Mouse (Mus musculus) liver, postnatal 0 days (tissue): ENCODE data around the gene Zfyve27. TPM values are rescaled to one million over a fixed set of nuclear protein-coding genes. Genes with fewer than 3 reads are reported as not detected.
A peak's percentile ranks its signal among the peaks of the same experiment; 100 is the strongest.

Source experiments
- ATAC-seq: fragments of 200-750 bp; cut with Nextera tagmentation; 2 replicates; pipeline ENCODE4 v1.8.0; 2017; ENCODE audit warnings: mild to moderate bottlenecking, moderate library complexity
- DNase-seq: peaks from one replicate; pipeline ENCODE4 v3.0.0-alpha.2; 2016
- H3K27ac ChIP-seq: fragments of 300-500 bp; sonication (generic); 2 replicates; pipeline ENCODE4 v1.5.1; 2014; ENCODE audit warnings: antibody characterized with exemption, moderate library complexity, mild to moderate bottlenecking, low read depth
- H3K27me3 ChIP-seq: fragments of 300-500 bp; sonication (generic); 2 replicates; pipeline ENCODE4 v1.6.1; 2014; ENCODE audit warnings: low read length, control low read depth, mixed read lengths; ENCODE audit not compliant: insufficient read depth
- H3K36me3 ChIP-seq: fragments of 300-500 bp; sonication (generic); replicated peaks from 2 replicates; pipeline ENCODE4 v1.6.1; 2014; ENCODE audit warnings: mild to moderate bottlenecking, control low read depth, low read length, moderate library complexity, mixed read lengths; ENCODE audit not compliant: insufficient read depth
- H3K4me1 ChIP-seq: fragments of 300-500 bp; sonication (generic); 2 replicates; pipeline ENCODE4 v1.6.1; 2014; ENCODE audit warnings: antibody characterized with exemption, mild to moderate bottlenecking, control low read depth; ENCODE audit not compliant: insufficient read depth
- H3K4me2 ChIP-seq: fragments of 300-500 bp; sonication (generic); 2 replicates; pipeline ENCODE4 v1.6.1; 2014; ENCODE audit warnings: low read depth, mild to moderate bottlenecking, low read length, moderate library complexity, mixed read lengths
- H3K4me3 ChIP-seq: fragments of 300-500 bp; sonication (generic); 2 replicates; pipeline ENCODE4 v1.5.1; 2014; ENCODE audit warnings: low read depth, low read length
- H3K9ac ChIP-seq: fragments of 300-500 bp; sonication (generic); replicated peaks from 2 replicates; pipeline ENCODE4 v1.6.1; 2014; ENCODE audit warnings: mild to moderate bottlenecking, moderate library complexity
- H3K9me3 ChIP-seq: fragments of 300-500 bp; sonication (generic); 2 replicates; pipeline ENCODE4 v1.6.1; 2016; ENCODE audit warnings: mild to moderate bottlenecking, control low read depth, low read length, mixed read lengths
- CTCF ChIP-seq: sonication (generic); IDR thresholded peaks from 2 replicates; pipeline ENCODE4 v1.5.1; 2016; ENCODE audit warnings: antibody characterized with exemption, low read depth
- EP300 ChIP-seq: IDR thresholded peaks from 2 replicates; pipeline ENCODE4 v1.6.1; 2016; ENCODE audit warnings: antibody characterized with exemption, low read depth, mild to moderate bottlenecking
- WGBS: fragments of 180-500 bp; shearing (Covaris S2); extraction: QIAGEN DNeasy Blood & Tissue Kit; methylation state at CpG from one replicate; pipeline ENCODE4 v1.1.7; 2014; ENCODE audit not compliant: insufficient replicate concordance; 5-methylcytosine and 5-hydroxymethylcytosine counted together
- polyA plus RNA-seq: library from polyadenylated mRNA; unstranded; fragments of >200 nt; fragmentation: Nextera tagmentation; extraction: Ambion mirVana; gene quantifications from 2 replicates; pipeline ENCODE4 v1.2.1, GENCODE M21; 2015

Gene Zfyve27
- polyA plus RNA-seq, 1 experiment from 2014 or later: 8.5 TPM

DNA sequence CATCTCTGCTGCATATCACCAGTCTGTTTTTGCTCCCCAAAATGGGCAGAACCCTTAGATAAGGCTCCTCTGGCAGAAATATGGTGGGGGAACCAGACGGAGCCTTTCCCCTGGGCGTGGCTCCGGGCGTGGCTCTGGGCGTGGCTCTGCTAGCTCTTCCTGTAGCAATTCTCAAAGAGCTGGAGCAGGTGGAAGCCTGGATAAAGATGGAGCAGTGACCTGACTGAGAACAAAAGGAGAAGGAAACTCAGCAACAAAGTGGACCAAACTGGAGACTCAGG is 66.5 kb downstream of the Zfyve27 start:
- 0 out of 2 replicates have a peak, but pooled peaks cover 4% of the 10 kb centered on the region for H3K4me1 ChIP-seq
- 40% methylated on average over 5 of the region's 5 CpGs for WGBS
- DNase-seq: peak; percentile 36
- no peak overlapping the region for H3K4me3 ChIP-seq
- no peak overlapping the region for H3K9ac ChIP-seq
- H3K9me3 ChIP-seq: no peaks in the 10 kb centered on the region
- no peaks in the 10 kb centered on the region for H3K27me3 ChIP-seq
- TF ChIP-seq CTCF (no peak), EP300 (no peak)
- H3K27ac ChIP-seq: no peak overlapping the region
- H3K36me3 ChIP-seq: no peaks in the 10 kb centered on the region
- ATAC-seq: no peak
- H3K4me2 ChIP-seq: no peak overlapping the region

DNA sequence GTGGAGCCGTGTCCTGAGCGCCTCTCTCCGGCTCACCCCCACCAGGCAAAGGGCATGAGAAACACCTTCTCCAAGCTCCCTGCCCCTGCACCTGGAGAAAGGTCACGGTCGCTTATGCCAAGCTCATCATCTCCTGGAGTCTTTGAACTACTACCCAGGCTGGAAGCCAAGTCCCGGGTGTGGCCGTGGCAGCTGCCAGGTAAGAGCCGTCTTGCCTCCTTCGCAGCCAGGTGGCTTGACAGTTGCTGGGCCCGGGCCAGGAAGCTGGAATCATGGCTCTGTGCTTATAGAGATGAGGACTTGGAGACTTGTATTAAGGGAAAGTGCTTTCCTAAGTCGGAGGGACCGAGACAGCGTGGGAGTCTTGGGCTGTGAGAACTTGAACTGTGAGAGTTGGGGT is 67.2 kb downstream of the Zfyve27 start:
- WGBS: 85% methylated on average over 13 of the region's 13 CpGs
- H3K36me3 ChIP-seq: no peaks in the 10 kb centered on the region
- H3K9me3 ChIP-seq: no peaks in the 10 kb centered on the region
- H3K27ac ChIP-seq: no peak overlapping the region
- TF ChIP-seq EP300: no peak
- no peak for TF ChIP-seq CTCF
- DNase-seq (no peak), ATAC-seq (no peak)
- 0 out of 2 replicates have a peak, but pooled peaks cover 4% of the 10 kb centered on the region for H3K4me1 ChIP-seq
- no peak overlapping the region for H3K9ac ChIP-seq
- H3K27me3 ChIP-seq: no peaks in the 10 kb centered on the region
- H3K4me3 ChIP-seq: no peak overlapping the region
- H3K4me2 ChIP-seq: no peak overlapping the region

DNA sequence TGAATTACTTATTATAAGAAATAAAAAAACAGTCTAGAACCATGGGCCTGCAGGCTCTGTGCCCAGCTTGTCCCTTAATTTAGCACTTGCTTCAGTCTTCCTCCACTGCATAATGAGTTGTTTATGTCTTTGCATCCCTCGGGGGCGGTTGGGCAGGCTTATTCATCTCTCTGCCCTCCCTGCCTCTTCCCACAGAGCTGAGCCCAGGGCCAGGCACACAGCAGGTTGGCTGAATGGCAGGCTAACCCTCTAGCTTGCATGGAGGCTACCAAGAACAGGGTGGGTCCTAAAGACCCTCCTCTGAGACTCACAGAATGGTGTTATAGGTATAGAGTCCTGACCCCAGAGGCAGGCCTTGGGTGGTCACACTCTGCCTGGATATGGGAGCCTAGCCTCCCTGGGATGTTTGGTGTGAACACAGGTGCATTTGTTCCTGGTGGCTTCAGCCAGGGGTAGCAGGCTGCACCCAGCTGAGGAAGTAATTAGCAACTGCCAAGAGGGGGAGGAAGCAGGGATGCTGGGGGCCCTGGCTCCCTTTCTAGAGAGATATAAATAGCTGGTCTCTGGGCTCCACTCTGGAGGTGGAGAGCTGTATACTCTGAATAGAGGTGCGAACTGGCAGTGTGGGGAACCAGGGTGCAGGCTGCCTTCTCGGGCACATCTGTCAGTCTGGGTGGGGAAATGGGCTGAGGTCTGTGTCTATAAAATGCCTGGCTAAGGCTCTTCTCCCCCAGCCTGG is 74.0 kb downstream of the Zfyve27 start:
- ATAC-seq: no peak
- no peak for DNase-seq
- 30% methylated on average over 4 of the region's 4 CpGs for WGBS
- no peaks in the 10 kb centered on the region for H3K9me3 ChIP-seq
- H3K9ac ChIP-seq: no peak overlapping the region
- no peak for TF ChIP-seq EP300
- no peak for TF ChIP-seq CTCF
- H3K36me3 ChIP-seq: no peaks in the 10 kb centered on the region
- H3K4me3 ChIP-seq: no peak overlapping the region
- H3K27ac ChIP-seq: no peak overlapping the region
- H3K4me1 ChIP-seq: no peaks in the 10 kb centered on the region
- no peak overlapping the region for H3K4me2 ChIP-seq
- H3K27me3 ChIP-seq: no peaks in the 10 kb centered on the region

DNA sequence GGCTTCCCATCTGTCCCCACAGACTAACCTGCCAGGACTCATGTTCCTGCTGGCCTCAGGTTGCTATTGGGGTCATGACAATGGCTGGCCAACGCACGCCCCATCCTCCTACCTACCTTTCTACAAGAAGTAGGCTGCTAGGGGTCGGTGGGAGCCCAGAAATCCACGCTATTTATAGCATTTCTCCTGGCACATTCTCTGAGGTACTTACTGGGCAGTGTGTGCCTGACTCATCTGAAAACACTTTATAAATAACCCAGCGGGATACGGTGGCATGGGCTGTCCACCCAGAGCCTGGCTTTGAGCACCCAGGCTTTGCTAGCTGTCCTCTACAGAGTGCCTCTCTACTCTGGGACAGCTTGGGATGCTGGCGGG is 74.6 kb downstream of the Zfyve27 start:
- no peak for ATAC-seq
- no peaks in the 10 kb centered on the region for H3K9me3 ChIP-seq
- H3K27me3 ChIP-seq: no peaks in the 10 kb centered on the region
- TF ChIP-seq EP300 (no peak), CTCF (no peak)
- 66% methylated on average over 7 of the region's 7 CpGs for WGBS
- no peaks in the 10 kb centered on the region for H3K4me1 ChIP-seq
- no peak for DNase-seq
- H3K4me3 ChIP-seq: no peak overlapping the region
- no peaks in the 10 kb centered on the region for H3K36me3 ChIP-seq
- H3K9ac ChIP-seq: no peak overlapping the region
- no peak overlapping the region for H3K4me2 ChIP-seq
- H3K27ac ChIP-seq: no peak overlapping the region

DNA sequence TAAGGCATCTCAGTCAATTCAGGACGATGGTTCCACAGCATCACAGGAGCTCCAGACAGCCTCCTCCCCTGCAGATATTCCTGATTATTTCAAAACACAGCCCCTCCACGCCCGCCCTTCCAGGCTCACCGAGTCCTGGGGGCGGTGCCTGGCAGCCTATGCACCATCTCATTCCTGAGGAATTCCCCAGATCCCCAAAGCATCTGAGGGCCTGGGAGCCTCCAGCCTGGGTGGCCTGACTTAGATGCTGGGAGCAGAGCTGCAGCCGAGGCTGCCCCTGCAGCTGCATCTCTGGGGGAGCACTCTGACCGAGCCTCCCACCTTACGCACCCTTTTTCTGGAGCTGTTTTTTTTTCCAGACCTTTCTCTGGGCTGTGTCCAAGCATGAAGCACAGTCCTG is 77.1 kb downstream of the Zfyve27 start:
- H3K4me1 ChIP-seq: no peaks in the 10 kb centered on the region
- no peak for DNase-seq
- H3K27me3 ChIP-seq: no peaks in the 10 kb centered on the region
- ATAC-seq: no peak
- H3K27ac ChIP-seq: no peak overlapping the region
- H3K36me3 ChIP-seq: no peaks in the 10 kb centered on the region
- no peak overlapping the region for H3K9ac ChIP-seq
- 68% methylated on average over 8 of the region's 8 CpGs for WGBS
- H3K9me3 ChIP-seq: no peaks in the 10 kb centered on the region
- H3K4me2 ChIP-seq: no peak overlapping the region
- TF ChIP-seq CTCF: no peak
- TF ChIP-seq EP300: no peak
- H3K4me3 ChIP-seq: no peak overlapping the region

DNA sequence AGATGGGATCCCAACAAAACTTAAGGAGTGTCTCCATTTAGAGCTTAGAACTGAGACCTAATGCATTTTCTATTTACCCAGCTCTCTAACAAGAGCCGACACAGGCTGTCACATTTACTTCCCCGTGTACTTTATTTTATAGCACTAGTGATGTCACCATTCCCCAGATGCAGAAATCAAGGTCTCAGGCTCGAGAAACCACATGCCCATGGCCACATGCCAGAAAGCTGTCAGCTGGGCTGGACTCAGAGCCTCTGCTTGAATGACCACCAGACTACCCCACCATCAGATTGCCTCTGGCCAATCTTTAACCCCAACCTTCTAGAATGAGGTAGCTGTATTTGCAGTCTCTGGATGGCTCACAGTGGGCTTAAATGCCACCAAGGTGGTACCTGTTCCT is 79.7 kb downstream of the Zfyve27 start:
- WGBS: 51% methylated on average over 3 of the region's 3 CpGs
- no peak for TF ChIP-seq CTCF
- TF ChIP-seq EP300: no peak
- Histone ChIP-seq H3K4me2 (no peak overlapping the region), H3K9ac (no peak overlapping the region), H3K9me3 (no peaks in the 10 kb centered on the region), H3K27ac (no peak overlapping the region), H3K4me1 (no peaks in the 10 kb centered on the region), H3K27me3 (no peaks in the 10 kb centered on the region), H3K36me3 (no peaks in the 10 kb centered on the region), H3K4me3 (no peak overlapping the region)
- no peak for DNase-seq
- no peak for ATAC-seq

Other genes with a start within 250 kb of the Zfyve27 start
- 31.3 and 34.5 TPM in 2 replicates for gene Exosc1, start 230.5 kb upstream of the Zfyve27 start, polyA plus RNA-seq
- 22.6 and 24.9 TPM in 2 replicates for gene Zdhhc16, start 230.5 kb upstream of the Zfyve27 start, polyA plus RNA-seq
- 7.3 and 9.2 TPM in 2 replicates for gene Mms19, start 182.8 kb upstream of the Zfyve27 start, polyA plus RNA-seq
- gene Ubtd1, start 182.2 kb upstream of the Zfyve27 start, polyA plus RNA-seq: 6.9 and 9.0 TPM in 2 replicates
- 0.22 and 1.1 TPM in 2 replicates for gene Ankrd2, start 128.0 kb upstream of the Zfyve27 start, polyA plus RNA-seq
- gene Hoga1, start 118.3 kb upstream of the Zfyve27 start, polyA plus RNA-seq: 183 and 190 TPM in 2 replicates
- gene 4933411K16Rik, start 111.7 kb upstream of the Zfyve27 start, polyA plus RNA-seq: 0.18 and 0.40 TPM in 2 replicates
- gene Morn4, start 77.6 kb upstream of the Zfyve27 start, polyA plus RNA-seq: 0.54 and 0.63 TPM in 2 replicates
- 16.1 and 18.3 TPM in 2 replicates for gene Pi4k2a, start 73.5 kb upstream of the Zfyve27 start, polyA plus RNA-seq
- 50.0 and 58.5 TPM in 2 replicates for gene Avpi1, start 34.9 kb upstream of the Zfyve27 start, polyA plus RNA-seq
- gene Marveld1, start 16.6 kb upstream of the Zfyve27 start, polyA plus RNA-seq: 4.7 and 6.6 TPM in 2 replicates
- gene Sfrp5, start 38.3 kb downstream of the Zfyve27 start, polyA plus RNA-seq: not detected in 2 replicates
- gene Golga7b, start 83.6 kb downstream of the Zfyve27 start, polyA plus RNA-seq: not detected in 2 replicates